Mouse (Mus musculus): ENCODE results near the gene Atg10. TPM values are rescaled to one million over a fixed set of nuclear protein-coding genes. Genes with fewer than 3 reads are reported as not detected.

The Atg10 gene
- polyA plus RNA-seq, 1 experiment from 2014 or later = 15.4 TPM

- 87% methylated on average over 4 of the region's 4 CpGs for WGBS
- Histone ChIP-seq H3K27ac (ENCODE audit: low read depth, low read length) (no peak overlapping the region), H3K4me1 (ENCODE audit: control insufficient read depth, insufficient read depth, low read length) (peaks cover 4% of the 10 kb centered on the region; the same call in 1 of the 2 replicates), H3K4me3 (ENCODE audit: low read depth, low read length) (no peak overlapping the region), H3K4me2 (ENCODE audit: low read length) (no peak overlapping the region), H3K9ac (ENCODE audit: low read length) (no peak overlapping the region), H3K27me3 (replicated peaks; ENCODE audit: control insufficient read depth, insufficient read depth, low read length) (no peaks in the 10 kb centered on the region), H3K36me3 (ENCODE audit: control insufficient read depth, insufficient read depth, low read length) (no peaks in the 10 kb centered on the region), H3K9me3 (replicated peaks; ENCODE audit: control insufficient read depth, low read length) (no peaks in the 10 kb centered on the region)
- ATAC-seq = no peak
- no peak for DNase-seq (ENCODE audit: low spot score)
Measured at GRCm38 (mm10) chr13:91221696-91222095, 2.1 kb downstream of the Atg10 start.

DNA sequence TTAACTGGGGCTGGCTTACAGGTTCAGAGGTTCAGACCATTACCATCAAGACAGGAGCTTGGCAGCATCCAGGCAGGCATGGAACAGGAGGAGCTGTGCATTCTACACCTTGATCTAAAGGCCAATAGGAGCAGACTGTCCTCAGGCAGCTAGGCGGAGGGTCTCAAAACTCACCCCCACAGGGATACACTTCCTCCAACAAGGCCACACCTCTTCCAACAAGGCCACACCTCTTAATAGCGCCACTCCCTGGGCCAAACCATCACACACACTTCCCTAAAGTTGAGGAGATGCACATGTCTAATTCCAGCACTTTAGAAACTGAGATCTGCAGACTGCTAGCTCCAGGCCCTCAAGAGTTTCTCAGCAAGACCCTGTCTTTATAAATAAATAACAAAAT, 6.1 kb downstream of the Atg10 start:
- Histone ChIP-seq H3K4me3 (ENCODE audit: low read depth, low read length) (no peak overlapping the region), H3K27me3 (replicated peaks; ENCODE audit: control insufficient read depth, insufficient read depth, low read length) (no peaks in the 10 kb centered on the region), H3K36me3 (ENCODE audit: control insufficient read depth, insufficient read depth, low read length) (no peaks in the 10 kb centered on the region), H3K27ac (ENCODE audit: low read depth, low read length) (no peak overlapping the region), H3K9me3 (replicated peaks; ENCODE audit: control insufficient read depth, low read length) (no peaks in the 10 kb centered on the region), H3K4me2 (ENCODE audit: low read length) (no peak overlapping the region), H3K4me1 (ENCODE audit: control insufficient read depth, insufficient read depth, low read length) (no peaks in the 10 kb centered on the region), H3K9ac (ENCODE audit: low read length) (no peak overlapping the region)
- ATAC-seq (no peak), DNase-seq (ENCODE audit: low spot score) (no peak)
- 88% methylated on average over 2 of the region's 2 CpGs for WGBS

DNA sequence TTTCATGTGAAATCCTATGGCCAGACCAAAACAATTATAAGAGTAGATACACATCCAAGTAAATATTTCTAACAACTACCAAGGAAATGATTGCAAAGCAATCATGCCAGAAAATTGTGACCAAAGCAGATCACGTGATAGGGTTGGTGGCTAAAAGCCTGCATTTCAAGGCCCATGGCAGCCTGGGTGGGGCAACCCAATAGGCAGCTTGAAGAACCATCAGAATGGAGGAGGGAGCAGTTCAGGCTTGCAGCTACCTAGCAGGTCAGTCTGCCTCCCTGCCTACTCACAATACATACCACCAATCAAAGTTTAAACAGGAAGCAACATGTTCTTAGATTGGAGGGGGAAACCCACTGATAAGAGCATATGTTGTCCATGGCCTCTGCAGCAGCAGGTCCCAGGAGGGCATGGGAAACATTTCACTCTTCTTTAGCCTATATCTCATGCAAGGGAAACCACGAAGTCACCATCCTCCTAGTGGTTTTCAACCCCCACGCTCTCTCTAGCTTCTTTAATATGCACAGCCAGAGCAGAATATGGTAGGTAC, 7.0 kb downstream of the Atg10 start:
- DNase-seq (ENCODE audit: low spot score) (no peak), ATAC-seq (no peak)
- WGBS = 95% methylated on average over 3 of the region's 3 CpGs
- Histone ChIP-seq H3K9ac (ENCODE audit: low read length) (no peak overlapping the region), H3K36me3 (ENCODE audit: control insufficient read depth, insufficient read depth, low read length) (no peaks in the 10 kb centered on the region), H3K4me2 (ENCODE audit: low read length) (no peak overlapping the region), H3K4me3 (ENCODE audit: low read depth, low read length) (no peak overlapping the region), H3K4me1 (ENCODE audit: control insufficient read depth, insufficient read depth, low read length) (no peaks in the 10 kb centered on the region), H3K9me3 (replicated peaks; ENCODE audit: control insufficient read depth, low read length) (no peaks in the 10 kb centered on the region), H3K27ac (ENCODE audit: low read depth, low read length) (no peak overlapping the region), H3K27me3 (replicated peaks; ENCODE audit: control insufficient read depth, insufficient read depth, low read length) (no peaks in the 10 kb centered on the region)

DNA sequence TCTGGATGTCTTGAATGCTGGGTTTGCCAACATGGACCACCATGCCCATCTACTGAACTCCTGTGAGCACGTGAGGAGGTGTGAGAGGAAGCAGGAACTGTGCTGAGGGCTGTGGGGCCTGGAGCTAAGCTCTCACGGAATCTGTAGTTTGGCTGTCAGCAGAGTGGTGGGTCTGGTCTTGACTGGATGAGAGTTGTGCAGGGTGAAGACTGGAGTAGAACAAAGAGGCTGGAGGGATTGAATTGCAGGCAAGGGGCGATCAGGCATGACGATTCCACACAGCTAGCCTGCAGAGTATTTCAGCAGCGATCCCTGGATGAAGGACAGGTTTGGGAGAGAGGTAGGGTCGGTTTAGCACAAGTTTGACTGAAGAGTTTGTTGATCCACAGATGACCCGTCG, 10.8 kb downstream of the Atg10 start:
- H3K27me3 ChIP-seq (replicated peaks; ENCODE audit: control insufficient read depth, insufficient read depth, low read length) = no peaks in the 10 kb centered on the region
- no peak for ATAC-seq
- H3K4me1 ChIP-seq (ENCODE audit: control insufficient read depth, insufficient read depth, low read length) = no peaks in the 10 kb centered on the region
- no peak overlapping the region for H3K9ac ChIP-seq (ENCODE audit: low read length)
- no peak overlapping the region for H3K4me2 ChIP-seq (ENCODE audit: low read length)
- no peak overlapping the region for H3K27ac ChIP-seq (ENCODE audit: low read depth, low read length)
- no peak overlapping the region for H3K4me3 ChIP-seq (ENCODE audit: low read depth, low read length)
- H3K9me3 ChIP-seq (replicated peaks; ENCODE audit: control insufficient read depth, low read length) = no peaks in the 10 kb centered on the region
- no peaks in the 10 kb centered on the region for H3K36me3 ChIP-seq (ENCODE audit: control insufficient read depth, insufficient read depth, low read length)
- WGBS = 73% methylated on average over 8 of the region's 8 CpGs
- no peak for DNase-seq (ENCODE audit: low spot score)

- DNase-seq (ENCODE audit: low spot score) = no peak
- Histone ChIP-seq H3K27ac (ENCODE audit: low read depth, low read length) (no peak overlapping the region), H3K27me3 (replicated peaks; ENCODE audit: control insufficient read depth, insufficient read depth, low read length) (no peaks in the 10 kb centered on the region), H3K9ac (ENCODE audit: low read length) (no peak overlapping the region), H3K9me3 (replicated peaks; ENCODE audit: control insufficient read depth, low read length) (no peaks in the 10 kb centered on the region), H3K36me3 (ENCODE audit: control insufficient read depth, insufficient read depth, low read length) (no peaks in the 10 kb centered on the region), H3K4me3 (ENCODE audit: low read depth, low read length) (no peak overlapping the region), H3K4me1 (ENCODE audit: control insufficient read depth, insufficient read depth, low read length) (no peaks in the 10 kb centered on the region), H3K4me2 (ENCODE audit: low read length) (no peak overlapping the region)
- WGBS = 88% methylated on average over 5 of the region's 5 CpGs
- no peak for ATAC-seq
Measured at GRCm38 (mm10) chr13:91206237-91206636, 17.5 kb downstream of the Atg10 start.

DNA sequence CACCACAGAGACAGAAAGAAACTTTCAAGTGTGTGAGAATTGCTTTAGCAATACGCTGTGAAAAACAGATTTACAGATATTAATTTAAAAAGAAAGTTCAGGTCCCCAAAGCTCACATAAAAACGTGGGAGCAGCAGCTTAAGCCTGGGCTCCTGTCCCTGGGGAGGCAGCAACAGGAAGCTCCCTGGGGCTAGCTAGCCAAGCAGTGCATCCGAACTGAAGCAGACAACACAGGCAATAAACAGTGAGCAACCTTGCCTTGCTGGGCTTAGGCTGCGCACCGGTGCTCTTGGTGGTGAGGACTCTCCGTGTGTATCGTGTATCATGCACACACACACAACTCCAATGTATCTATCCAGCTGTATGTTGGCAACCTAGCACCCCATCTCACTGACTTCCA, 21.2 kb downstream of the Atg10 start:
- Histone ChIP-seq H3K27me3 (replicated peaks; ENCODE audit: control insufficient read depth, insufficient read depth, low read length) (no peaks in the 10 kb centered on the region), H3K4me1 (ENCODE audit: control insufficient read depth, insufficient read depth, low read length) (no peaks in the 10 kb centered on the region), H3K36me3 (ENCODE audit: control insufficient read depth, insufficient read depth, low read length) (no peaks in the 10 kb centered on the region), H3K9ac (ENCODE audit: low read length) (no peak overlapping the region), H3K9me3 (replicated peaks; ENCODE audit: control insufficient read depth, low read length) (no peaks in the 10 kb centered on the region), H3K27ac (ENCODE audit: low read depth, low read length) (no peak overlapping the region), H3K4me2 (ENCODE audit: low read length) (no peak overlapping the region), H3K4me3 (ENCODE audit: low read depth, low read length) (no peak overlapping the region)
- WGBS = 79% methylated on average over 7 of the region's 7 CpGs
- no peak for ATAC-seq
- DNase-seq (ENCODE audit: low spot score) = no peak

- H3K9ac ChIP-seq (ENCODE audit: low read length) = no peak overlapping the region
- H3K27ac ChIP-seq (ENCODE audit: low read depth, low read length) = no peak overlapping the region
- H3K9me3 ChIP-seq (replicated peaks; ENCODE audit: control insufficient read depth, low read length) = no peaks in the 10 kb centered on the region
- DNase-seq (ENCODE audit: low spot score) (no peak), ATAC-seq (no peak)
- no peaks in the 10 kb centered on the region for H3K36me3 ChIP-seq (ENCODE audit: control insufficient read depth, insufficient read depth, low read length)
- WGBS = 85% methylated on average over 13 of the region's 13 CpGs
- H3K4me1 ChIP-seq (ENCODE audit: control insufficient read depth, insufficient read depth, low read length) = no peaks in the 10 kb centered on the region
- no peak overlapping the region for H3K4me2 ChIP-seq (ENCODE audit: low read length)
- no peak overlapping the region for H3K4me3 ChIP-seq (ENCODE audit: low read depth, low read length)
- no peaks in the 10 kb centered on the region for H3K27me3 ChIP-seq (replicated peaks; ENCODE audit: control insufficient read depth, insufficient read depth, low read length)
Measured at GRCm38 (mm10) chr13:91187378-91188234, 36.2 kb downstream of the Atg10 start.

- 79% methylated on average over 3 of the region's 3 CpGs for WGBS
- Histone ChIP-seq H3K27me3 (replicated peaks; ENCODE audit: control insufficient read depth, insufficient read depth, low read length) (no peaks in the 10 kb centered on the region), H3K27ac (ENCODE audit: low read depth, low read length) (no peak overlapping the region), H3K9ac (ENCODE audit: low read length) (no peak overlapping the region), H3K9me3 (replicated peaks; ENCODE audit: control insufficient read depth, low read length) (no peaks in the 10 kb centered on the region), H3K4me1 (ENCODE audit: control insufficient read depth, insufficient read depth, low read length) (peaks cover under 1% of the 10 kb centered on the region; the same call in 1 of the 2 replicates), H3K4me3 (ENCODE audit: low read depth, low read length) (no peak overlapping the region), H3K4me2 (ENCODE audit: low read length) (no peak overlapping the region), H3K36me3 (ENCODE audit: control insufficient read depth, insufficient read depth, low read length) (no peaks in the 10 kb centered on the region)
- no peak for ATAC-seq
- no peak for DNase-seq (ENCODE audit: low spot score)
Measured at GRCm38 (mm10) chr13:91185248-91185867, 38.4 kb downstream of the Atg10 start.

GRCm38 (mm10) chr13:91184226-91184625, 39.5 kb downstream of the Atg10 start:
- Histone ChIP-seq H3K4me2 (ENCODE audit: low read length) (no peak overlapping the region), H3K9ac (ENCODE audit: low read length) (no peak overlapping the region), H3K27ac (ENCODE audit: low read depth, low read length) (no peak overlapping the region), H3K36me3 (ENCODE audit: control insufficient read depth, insufficient read depth, low read length) (no peaks in the 10 kb centered on the region), H3K27me3 (replicated peaks; ENCODE audit: control insufficient read depth, insufficient read depth, low read length) (no peaks in the 10 kb centered on the region), H3K4me3 (ENCODE audit: low read depth, low read length) (no peak overlapping the region), H3K9me3 (replicated peaks; ENCODE audit: control insufficient read depth, low read length) (no peaks in the 10 kb centered on the region), H3K4me1 (ENCODE audit: control insufficient read depth, insufficient read depth, low read length) (peaks cover 12% of the 10 kb centered on the region)
- ATAC-seq (no peak), DNase-seq (ENCODE audit: low spot score) (no peak)
- WGBS = 80% methylated on average over 3 of the region's 3 CpGs
